Mouse (Mus musculus) megakaryocyte, embryonic 14.5 days (primary cell): Measurements from ENCODE around the gene Ell.

Source experiments
- FLI1 ChIP-seq: IDR thresholded peaks from 2 replicates; pipeline ENCODE4 v1.6.1; 2012; ENCODE audit warnings: low read length, inconsistent platforms, mixed read lengths
- GATA1 ChIP-seq: IDR thresholded peaks from 3 replicates; pipeline ENCODE4 v1.6.1; 2012; ENCODE audit warnings: mixed read lengths, low read length, inconsistent platforms, borderline replicate concordance

GRCm38 (mm10) chr8:70546412-70546811 lies 7.2 kb downstream of the Ell start:
- TF ChIP-seq GATA1 (no peak), FLI1 (no peak)
